Mouse (Mus musculus) heart, embryonic 10.5 days (tissue): ENCODE measurements at regions not wholly inside any gene's neighbourhood (a gene's known extent, or its start where the extent isn't known, plus 50 kb on each side); places are given as distances from the start of the nearest gene placed in this dataset.

ENCODE experiments used
- DNase-seq: peaks from one replicate; pipeline ENCODE4 v3.0.0-alpha.2; 2017; ENCODE audit warnings: low spot score
- H3K27ac ChIP-seq: fragments of 300-500 bp; sonication (generic); 2 replicates; pipeline ENCODE4 v1.5.1; 2016; ENCODE audit warnings: mild to moderate bottlenecking
- H3K27me3 ChIP-seq: fragments of 300-500 bp; sonication (generic); 2 replicates; pipeline ENCODE4 v1.6.1; 2016; ENCODE audit warnings: mild to moderate bottlenecking; ENCODE audit not compliant: poor library complexity, insufficient read depth, severe bottlenecking
- H3K36me3 ChIP-seq: fragments of 300-500 bp; sonication (generic); 2 replicates; pipeline ENCODE4 v1.6.1; 2016; ENCODE audit warnings: mild to moderate bottlenecking, moderate library complexity
- H3K4me1 ChIP-seq: fragments of 300-500 bp; sonication (generic); 2 replicates; pipeline ENCODE4 v1.6.1; 2016; ENCODE audit warnings: mild to moderate bottlenecking
- H3K4me3 ChIP-seq: fragments of 300-500 bp; sonication (generic); 2 replicates; pipeline ENCODE4 v1.5.1; 2016; ENCODE audit warnings: mild to moderate bottlenecking, moderate library complexity
- H3K9me3 ChIP-seq: fragments of 300-500 bp; sonication (generic); 2 replicates; pipeline ENCODE4 v1.6.1; 2016; ENCODE audit warnings: mild to moderate bottlenecking, moderate library complexity
- WGBS: fragments of 180-500 bp; shearing (Covaris S2); methylation state at CpG from one replicate; pipeline ENCODE4 v1.1.7; 2016; 5-methylcytosine and 5-hydroxymethylcytosine counted together

DNA sequence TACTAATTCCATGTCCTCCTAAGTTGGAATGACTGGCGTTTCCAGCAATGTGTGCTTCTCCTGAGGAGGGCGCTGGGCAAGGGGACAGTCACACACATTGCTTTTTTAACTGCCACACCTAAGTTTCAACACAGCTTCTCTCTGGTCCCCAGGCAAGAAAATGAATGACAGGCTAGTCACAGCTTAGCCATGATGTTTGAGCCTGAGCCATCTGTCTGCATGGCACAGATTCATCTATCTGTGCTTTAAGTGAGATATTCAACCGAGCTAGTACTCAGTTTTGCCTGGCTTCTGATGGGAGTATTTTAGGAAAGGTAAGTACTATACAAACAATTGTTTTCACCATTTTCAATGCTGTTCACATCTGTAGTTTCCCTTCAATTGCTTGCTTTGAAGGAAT lies 331.2 kb upstream of the Gm10131 start:
- WGBS: 81% methylated on average over 3 of the region's 3 CpGs
- DNase-seq: no peak
- H3K36me3 ChIP-seq: no peaks in the 10 kb centered on the region

DNA sequence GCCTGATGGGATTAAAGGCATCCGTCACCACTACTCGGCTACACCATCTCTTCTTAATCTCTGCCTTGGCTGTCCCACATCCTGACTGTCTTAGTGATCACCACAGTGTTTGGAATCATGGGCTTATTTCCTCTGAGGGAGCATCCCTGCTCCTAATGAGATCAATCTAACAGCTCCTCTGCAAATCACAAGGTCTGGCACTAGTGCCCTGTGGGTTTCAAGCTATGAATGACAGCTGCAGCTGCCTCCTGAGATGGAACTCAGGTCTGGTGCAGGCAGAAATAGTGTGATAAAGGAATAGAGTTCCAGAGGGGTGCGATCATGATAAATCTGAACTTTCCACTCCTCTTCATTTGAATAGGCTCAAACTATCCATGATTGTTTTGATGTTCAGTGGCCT lies 330.2 kb upstream of the Gm10131 start:
- Histone ChIP-seq H3K9me3 (no peaks in the 10 kb centered on the region), H3K27me3 (no peaks in the 10 kb centered on the region), H3K4me1 (no peaks in the 10 kb centered on the region), H3K4me3 (no peak overlapping the region), H3K27ac (no peak overlapping the region), H3K36me3 (no peaks in the 10 kb centered on the region)
- WGBS: 65% methylated on average over 3 of the region's 3 CpGs
- DNase-seq: no peak

More for the DNA sequence above, 331.2 kb upstream of the Gm10131 start:
- no peaks in the 10 kb centered on the region for H3K27me3 ChIP-seq
- no peak overlapping the region for H3K4me3 ChIP-seq
- H3K27ac ChIP-seq: no peak overlapping the region
- no peaks in the 10 kb centered on the region for H3K9me3 ChIP-seq
- H3K4me1 ChIP-seq: peaks cover 1% of the 10 kb centered on the region; the same call in 1 of the 2 replicates

DNA sequence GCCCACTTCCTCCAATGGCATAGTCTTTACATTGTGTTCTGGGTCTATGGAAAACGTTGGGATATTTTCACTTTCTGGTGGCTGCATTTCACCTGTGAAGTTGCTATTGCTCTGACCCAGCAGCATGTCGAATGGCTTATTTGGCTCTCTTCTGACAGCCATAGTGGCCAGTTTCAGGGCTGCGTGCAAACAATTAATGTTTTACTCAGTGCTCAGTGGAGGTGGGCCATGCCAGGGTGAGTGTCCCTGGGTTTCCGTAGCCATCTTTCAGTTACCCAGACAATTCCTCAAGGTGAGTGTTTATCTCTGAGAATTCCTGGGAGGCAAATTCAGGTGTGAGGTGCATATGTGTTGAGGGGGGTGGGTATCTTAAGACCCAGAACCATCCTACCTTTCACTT lies 329.2 kb upstream of the Gm10131 start:
- Histone ChIP-seq H3K36me3 (no peaks in the 10 kb centered on the region), H3K27me3 (no peaks in the 10 kb centered on the region), H3K4me3 (no peak overlapping the region), H3K4me1 (no peaks in the 10 kb centered on the region), H3K27ac (no peak overlapping the region), H3K9me3 (no peaks in the 10 kb centered on the region)
- no peak for DNase-seq
- WGBS: 80% methylated on average over 4 of the region's 4 CpGs

DNA sequence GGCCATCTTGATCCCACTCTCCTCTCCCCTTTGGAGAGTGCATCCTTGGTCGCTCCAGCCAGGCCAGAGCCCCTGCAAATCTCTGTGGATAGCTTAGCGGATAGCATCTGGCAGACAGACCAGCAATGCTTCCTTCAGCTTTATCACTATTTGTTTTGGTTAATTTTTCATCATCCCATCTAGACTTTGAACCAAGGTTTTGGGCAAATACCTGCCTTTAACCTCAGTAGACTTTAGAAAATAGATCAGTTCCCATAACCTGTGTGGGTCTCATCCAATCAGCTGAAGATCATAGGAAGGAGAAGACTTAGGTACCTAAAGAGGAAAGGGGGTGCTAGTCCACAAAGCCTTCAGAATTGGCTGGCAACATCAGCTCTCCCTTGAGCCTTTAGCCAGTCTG lies 327.2 kb upstream of the Gm10131 start:
- Histone ChIP-seq H3K36me3 (no peaks in the 10 kb centered on the region), H3K4me3 (no peak overlapping the region), H3K4me1 (no peaks in the 10 kb centered on the region), H3K27me3 (no peaks in the 10 kb centered on the region), H3K27ac (no peak overlapping the region), H3K9me3 (no peaks in the 10 kb centered on the region)
- WGBS: 80% methylated on average over 2 of the region's 2 CpGs
- DNase-seq: no peak

DNA sequence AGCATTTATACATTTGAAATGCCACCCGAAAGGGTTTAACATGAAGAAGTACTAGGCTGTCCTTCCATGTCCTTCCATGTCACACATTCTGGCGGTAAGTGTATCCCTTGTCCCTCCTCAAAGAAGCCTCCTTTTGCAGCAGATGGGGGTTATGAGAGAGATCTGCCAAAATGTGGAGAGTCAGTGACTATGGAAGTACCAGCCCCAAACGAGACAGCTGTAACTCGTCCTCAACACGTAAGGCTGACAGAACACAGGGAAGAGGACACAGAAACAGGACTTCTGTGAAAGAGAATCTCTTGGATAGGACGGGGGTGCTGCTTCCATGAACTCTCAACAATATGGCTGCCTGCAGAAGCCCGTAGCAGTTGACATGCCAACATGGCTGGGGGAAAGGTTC lies 320.4 kb upstream of the Gm10131 start:
- Histone ChIP-seq H3K4me3 (no peak overlapping the region), H3K9me3 (no peaks in the 10 kb centered on the region), H3K4me1 (no peaks in the 10 kb centered on the region), H3K27me3 (no peaks in the 10 kb centered on the region), H3K27ac (no peak overlapping the region), H3K36me3 (no peaks in the 10 kb centered on the region)
- WGBS: 86% methylated on average over 7 of the region's 7 CpGs
- no peak for DNase-seq

DNA sequence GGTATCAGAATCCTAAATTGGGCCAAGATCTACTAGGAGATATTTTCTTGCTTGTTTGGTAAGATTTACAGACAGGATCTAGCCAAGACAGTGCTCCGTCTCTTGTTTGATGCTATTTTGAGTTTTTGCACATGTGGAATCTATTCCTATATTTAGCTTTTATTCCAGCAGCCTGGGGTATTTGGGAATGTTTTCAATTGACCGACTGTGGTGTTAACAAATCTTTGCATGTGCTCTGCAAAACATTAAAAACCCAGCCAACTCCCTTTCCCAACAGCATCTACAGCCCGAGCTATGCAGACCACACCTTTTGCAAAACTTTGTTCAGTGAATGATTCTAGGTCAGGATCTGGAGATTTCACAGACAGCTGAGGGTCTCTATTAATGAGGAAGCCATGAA lies 317.7 kb upstream of the Gm10131 start:
- H3K4me3 ChIP-seq: no peak overlapping the region
- no peak for DNase-seq
- WGBS: 69% methylated on average over 3 of the region's 3 CpGs
- H3K36me3 ChIP-seq: no peaks in the 10 kb centered on the region
- H3K27me3 ChIP-seq: no peaks in the 10 kb centered on the region
- H3K4me1 ChIP-seq: no peaks in the 10 kb centered on the region
- H3K9me3 ChIP-seq: no peaks in the 10 kb centered on the region
- H3K27ac ChIP-seq: no peak overlapping the region

DNA sequence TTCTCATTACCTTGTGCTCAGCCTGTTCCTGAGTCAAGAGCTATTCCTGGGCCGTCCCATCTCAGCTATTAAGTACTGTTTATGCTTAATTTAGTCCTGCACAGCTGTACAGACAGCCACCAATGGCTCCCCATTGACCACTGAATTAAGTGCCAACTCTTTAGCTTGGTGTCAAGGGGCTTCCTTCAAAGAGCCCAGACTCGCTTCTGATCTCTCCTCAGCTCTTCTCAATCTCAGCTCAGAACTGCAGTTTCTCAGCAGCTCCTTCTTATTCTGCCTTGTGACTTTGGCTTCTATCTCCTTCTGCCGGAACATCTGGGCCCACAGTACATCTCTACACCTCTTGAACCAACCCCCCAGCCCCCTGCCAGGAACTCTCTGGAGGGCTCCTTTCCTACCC lies 290.0 kb upstream of the Gm10131 start:
- WGBS: 77% methylated on average over 3 of the region's 3 CpGs
- H3K9me3 ChIP-seq: no peaks in the 10 kb centered on the region
- DNase-seq: no peak
- no peaks in the 10 kb centered on the region for H3K27me3 ChIP-seq
- no peak overlapping the region for H3K4me3 ChIP-seq
- H3K4me1 ChIP-seq: peaks cover 8% of the 10 kb centered on the region
- no peaks in the 10 kb centered on the region for H3K36me3 ChIP-seq
- no peak overlapping the region for H3K27ac ChIP-seq

DNA sequence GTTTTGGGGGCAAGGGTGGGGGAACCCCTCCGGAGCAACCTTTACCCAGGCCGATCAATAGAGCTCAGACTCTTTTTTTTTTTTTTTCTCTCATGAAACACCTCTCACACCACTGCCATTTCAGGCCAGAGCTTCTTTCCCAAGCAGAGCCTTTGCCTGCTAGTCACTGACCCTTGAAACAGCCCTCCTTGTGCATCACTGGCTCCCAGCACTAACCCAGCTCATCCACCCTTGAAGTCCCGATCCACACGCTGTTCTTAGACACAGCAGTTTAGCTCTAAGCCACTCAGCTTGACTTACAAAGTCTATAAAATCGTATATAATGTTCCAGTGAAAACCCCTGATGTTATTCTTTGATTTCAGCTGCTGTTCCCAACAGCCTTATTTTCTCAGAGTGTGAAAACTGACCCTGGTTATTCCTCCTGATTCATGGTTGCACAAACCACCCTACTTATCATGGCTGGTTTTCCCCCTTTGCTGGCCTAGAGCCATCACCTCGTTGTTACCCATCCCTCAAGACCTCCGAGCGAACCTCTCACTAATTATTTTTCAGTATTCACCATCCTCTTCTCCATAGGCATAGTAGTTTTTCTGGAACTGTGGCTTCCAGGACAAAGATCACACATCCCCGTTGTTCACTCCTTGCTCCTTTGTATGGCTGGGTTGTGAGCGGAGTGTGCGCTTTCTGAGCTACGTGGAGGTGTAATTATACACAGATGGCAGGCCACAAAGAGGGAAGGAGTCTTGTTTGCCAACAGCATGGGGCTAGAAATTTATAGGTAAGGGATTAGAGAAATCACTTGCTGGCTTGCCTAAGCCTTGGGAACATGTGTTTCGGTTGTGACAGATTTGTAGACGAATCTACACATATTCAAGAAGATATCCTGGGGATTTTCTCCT lies 287.6 kb upstream of the Gm10131 start:
- H3K27ac ChIP-seq: no peak overlapping the region
- H3K4me1 ChIP-seq: peaks cover 8% of the 10 kb centered on the region
- H3K4me3 ChIP-seq: no peak overlapping the region
- H3K36me3 ChIP-seq: no peaks in the 10 kb centered on the region
- WGBS: 83% methylated on average over 14 of the region's 14 CpGs
- no peak for DNase-seq
- H3K27me3 ChIP-seq: no peaks in the 10 kb centered on the region
- H3K9me3 ChIP-seq: no peaks in the 10 kb centered on the region

DNA sequence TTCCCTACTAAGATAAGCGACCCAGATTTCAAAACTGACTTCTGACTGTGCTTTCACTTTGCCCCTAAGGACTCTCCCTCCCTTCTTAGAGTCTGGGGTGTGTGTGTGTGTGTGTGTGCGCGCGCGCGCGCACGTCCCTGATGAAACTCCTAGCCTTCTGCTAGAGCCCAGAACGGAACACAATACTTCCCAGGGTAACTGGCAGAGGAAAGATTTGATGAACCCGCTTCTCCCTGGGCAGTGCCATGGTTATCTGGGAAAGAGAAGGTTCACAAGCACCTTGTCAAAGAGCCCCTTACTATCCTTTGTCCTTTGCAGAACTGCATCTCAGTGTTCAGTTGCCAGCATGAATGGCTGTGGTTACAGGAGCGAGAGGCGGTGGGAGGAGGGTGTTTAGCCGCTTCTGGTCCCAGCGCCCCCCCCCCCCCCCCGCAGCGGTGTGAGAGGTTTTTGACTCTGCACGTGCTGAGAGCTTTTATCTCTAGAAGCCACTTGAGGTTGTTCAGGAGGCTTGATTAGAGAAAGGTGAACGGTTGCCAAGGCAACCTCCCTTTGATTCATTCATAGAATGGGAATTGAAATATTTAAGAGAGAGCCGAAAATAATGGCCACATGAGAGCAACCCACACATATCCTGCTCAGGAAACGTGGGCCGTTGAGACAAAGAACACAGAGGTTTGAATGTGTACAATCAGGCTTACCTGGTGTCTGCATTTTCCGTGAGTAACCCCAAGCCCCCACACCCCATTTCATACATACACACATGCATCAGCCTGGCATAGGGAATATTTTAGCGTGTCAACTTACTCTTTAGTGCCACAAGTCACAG lies 286.3 kb upstream of the Gm10131 start:
- Histone ChIP-seq H3K4me3 (peak overlapping the region; percentile 41), H3K27me3 (no peaks in the 10 kb centered on the region), H3K36me3 (no peaks in the 10 kb centered on the region), H3K27ac (0 out of 2 replicates have a peak overlapping the region, but pooled peaks have one; percentile 62), H3K9me3 (no peaks in the 10 kb centered on the region), H3K4me1 (peaks cover 8% of the 10 kb centered on the region)
- 35% methylated on average over 23 of the region's 23 CpGs for WGBS
- DNase-seq: no peak

DNA sequence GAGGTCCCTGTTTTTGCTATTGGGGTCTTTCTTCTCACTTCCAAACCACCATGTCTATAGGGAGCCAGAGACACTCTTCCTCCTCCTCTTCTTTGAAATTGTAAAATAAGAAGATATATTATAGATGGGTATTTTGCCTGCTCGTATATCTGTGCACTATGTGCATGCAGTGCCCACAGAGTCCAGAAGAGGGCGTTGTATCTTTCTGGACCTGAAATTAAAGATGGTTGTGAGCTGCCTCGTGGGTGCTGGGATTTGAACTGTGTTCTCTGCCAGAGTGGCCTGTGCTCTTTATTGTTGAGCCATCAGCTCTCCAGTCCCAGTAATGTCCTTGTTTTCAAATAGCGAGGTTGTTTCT lies 285.7 kb upstream of the Gm10131 start:
- peaks cover 11% of the 10 kb centered on the region for H3K4me1 ChIP-seq
- DNase-seq: no peak
- no peaks in the 10 kb centered on the region for H3K9me3 ChIP-seq
- no peaks in the 10 kb centered on the region for H3K27me3 ChIP-seq
- WGBS: 47% methylated on average over 4 of the region's 4 CpGs
- H3K36me3 ChIP-seq: no peaks in the 10 kb centered on the region
- H3K4me3 ChIP-seq: peak overlapping the region; percentile 41
- H3K27ac ChIP-seq: 0 out of 2 replicates have a peak overlapping the region, but pooled peaks have one; percentile 62

DNA sequence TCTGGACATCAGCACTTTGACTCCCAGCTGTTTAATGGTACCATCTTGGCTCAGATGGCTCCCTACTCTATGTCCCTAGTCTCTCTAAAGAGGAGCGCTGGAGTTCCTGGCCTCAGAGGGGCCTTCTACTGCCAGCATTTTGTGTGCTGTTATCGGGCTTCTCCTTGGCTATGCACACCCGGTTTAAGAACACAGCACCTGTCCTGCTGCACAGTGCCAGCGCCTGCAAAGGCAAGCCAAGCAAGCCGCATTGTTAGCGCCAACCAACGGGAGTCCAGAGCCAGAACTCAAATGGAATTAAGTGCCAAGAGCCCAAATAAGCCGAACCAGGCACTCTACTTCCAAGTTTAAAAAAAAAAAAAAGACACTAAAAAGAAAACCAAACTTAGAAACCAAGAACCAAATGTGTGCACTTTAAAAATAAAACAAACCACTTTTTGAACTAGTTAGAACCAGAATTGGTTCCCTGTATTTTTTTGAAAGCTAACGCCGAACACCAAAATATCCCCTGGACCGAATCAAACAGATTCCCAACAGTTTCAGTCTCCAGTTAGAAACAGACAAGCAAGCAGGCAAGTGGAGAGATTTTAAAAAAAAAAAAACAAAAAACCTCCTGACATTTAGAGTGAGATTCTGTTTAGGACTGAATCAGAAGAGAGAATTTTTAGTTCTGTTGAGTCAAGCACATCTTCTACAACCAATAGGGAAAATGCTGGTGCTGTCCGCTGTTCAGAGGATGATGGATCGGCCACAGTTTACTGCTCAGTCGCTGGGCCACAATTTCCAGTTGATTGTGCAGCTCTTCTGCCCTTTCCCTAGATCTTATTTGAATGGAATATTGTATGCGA lies 281.7 kb upstream of the Gm10131 start:
- no peak overlapping the region for H3K27ac ChIP-seq
- 86% methylated on average over 15 of the region's 15 CpGs for WGBS
- no peaks in the 10 kb centered on the region for H3K9me3 ChIP-seq

DNA sequence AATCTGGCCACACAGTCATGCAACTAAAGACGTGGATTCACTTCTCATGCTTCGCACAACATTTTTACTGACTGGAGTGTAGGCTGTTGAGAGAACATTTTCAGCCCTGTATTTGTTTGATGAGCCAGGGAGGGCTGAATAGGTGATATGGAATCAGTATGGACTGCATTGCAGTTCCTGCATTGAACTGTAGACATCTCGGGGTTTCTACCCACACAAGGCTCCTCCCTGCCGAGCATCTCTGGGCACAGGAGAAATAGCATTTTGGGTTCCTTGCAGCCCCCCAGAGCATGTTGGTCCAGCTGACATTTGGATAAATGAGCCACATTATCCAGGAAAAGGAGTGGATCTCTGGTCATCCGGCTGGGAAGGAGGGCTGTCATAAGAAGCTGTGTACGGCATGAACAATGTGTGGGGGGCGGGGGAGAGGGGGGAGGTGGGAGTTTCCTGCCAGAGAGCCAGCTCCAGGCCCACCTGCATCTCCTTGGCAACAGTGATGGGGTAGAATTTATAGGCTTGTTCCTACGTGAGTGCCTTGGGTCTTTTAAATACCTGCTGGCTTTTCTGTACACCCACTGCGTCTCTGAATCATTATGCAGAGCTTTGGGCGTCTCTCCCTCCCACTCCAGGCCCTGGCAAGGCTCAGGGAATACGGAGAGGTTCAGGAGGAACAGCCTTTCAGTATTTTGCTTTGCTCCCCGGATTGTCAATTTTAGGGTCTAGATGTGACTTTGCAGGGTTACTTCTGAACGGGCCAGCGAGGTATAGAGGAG lies 280.9 kb upstream of the Gm10131 start:
- H3K9me3 ChIP-seq: no peaks in the 10 kb centered on the region
- no peak overlapping the region for H3K4me3 ChIP-seq
- no peak overlapping the region for H3K27ac ChIP-seq
- peaks cover 4% of the 10 kb centered on the region; the same call in 1 of the 2 replicates for H3K4me1 ChIP-seq
- H3K27me3 ChIP-seq: no peaks in the 10 kb centered on the region
- 72% methylated on average over 14 of the region's 14 CpGs for WGBS
- H3K36me3 ChIP-seq: no peaks in the 10 kb centered on the region
- DNase-seq: no peak

More for the DNA sequence above, 281.7 kb upstream of the Gm10131 start:
- Histone ChIP-seq H3K27me3 (no peaks in the 10 kb centered on the region), H3K4me3 (no peak overlapping the region), H3K36me3 (no peaks in the 10 kb centered on the region), H3K4me1 (peaks cover 11% of the 10 kb centered on the region)
- no peak for DNase-seq
